ENCODE assay signal across 15 mouse cellular contexts in genomic region chr15:80096406-80096805, GRCm38 (mm10). TPM values are rescaled to one million over a fixed set of nuclear protein-coding genes. Genes with fewer than 3 reads are reported as not detected.
DNase-seq lines count a peak whose midpoint lies in the region; ATAC-seq and TF ChIP-seq lines count a peak whose summit lies in the region.
"Had no signal": no experiment of that assay in that cellular context is flagged by ENCODE, and none has a peak within 500 bp of the region (broad histone marks: within the 10 kb centered on the region; RNA-seq: fewer than 3 reads in every experiment).

No protein-coding gene starts in this region.

- H3K27ac ChIP-seq in heart, embryonic 15.5 days: 0 out of 2 replicates have a peak overlapping the region, but pooled peaks have one; percentile 38
- H3K27ac ChIP-seq in MEL (ENCODE audit: control insufficient read depth, low read depth, low read length): peak overlapping the region; percentile 67
- peak overlapping the region; percentile 91 for H3K27ac ChIP-seq in liver, embryonic 14.5 days

- no peak for TF ChIP-seq RAD21 in MEL (IDR thresholded peaks at IDR 0.05; ENCODE audit: low read depth, low read length)

- no peaks in the 10 kb centered on the region for H3K36me3 ChIP-seq in heart, embryonic 15.5 days
- H3K36me3 ChIP-seq in E14TG2a.4 (ENCODE audit: insufficient read depth, low read length) (peaks cover 14% of the 10 kb centered on the region), MEL (ENCODE audit: control insufficient read depth in 1 of 2, insufficient read depth in 2 of 2, low read length in 2 of 2) (peaks cover 0 to 20% of the 10 kb centered on the region in 2 experiments; a peak in 2 of 4 replicates)
- no peaks in the 10 kb centered on the region for H3K36me3 ChIP-seq in liver, embryonic 14.5 days (replicated peaks; ENCODE audit: control insufficient read depth, insufficient read depth, low read depth)

- H3K27me3 ChIP-seq in heart, embryonic 15.5 days: peaks cover 28% of the 10 kb centered on the region
- H3K27me3 ChIP-seq in E14TG2a.4 (ENCODE audit: insufficient read depth, low read length) (peaks cover 12% of the 10 kb centered on the region), MEL (ENCODE audit: control insufficient read depth in 1 of 2, insufficient read depth in 2 of 2, low read length in 2 of 2) (no peaks in the 10 kb centered on the region)
- no peaks in the 10 kb centered on the region; the same call in 1 of the 2 replicates for H3K27me3 ChIP-seq in liver, embryonic 14.5 days (ENCODE audit: control insufficient read depth, insufficient read depth, low read length)

- no peak overlapping the region for H3K4me2 ChIP-seq in heart, embryonic 15.5 days
- peak overlapping the region; percentile 69 for H3K4me2 ChIP-seq in liver, embryonic 14.5 days (ENCODE audit: low read depth)

- peaks cover 29% of the 10 kb centered on the region for H3K79me2 ChIP-seq in MEL (ENCODE audit: control insufficient read depth, insufficient read depth, low read length, poor library complexity)

- 80% methylated on average over 10 of the region's 10 CpGs for WGBS in heart, embryonic 15.5 days
- 81% methylated on average over 10 of the region's 10 CpGs for WGBS in liver, embryonic 14.5 days (ENCODE audit: insufficient replicate concordance)

- H3K9ac ChIP-seq in heart, embryonic 15.5 days: no peak overlapping the region
- peak overlapping the region; percentile 55 for H3K9ac ChIP-seq in MEL (ENCODE audit: control insufficient read depth, low read depth, low read length, poor library complexity, severe bottlenecking)
- H3K9ac ChIP-seq in liver, embryonic 14.5 days (replicated peaks): peak overlapping the region; percentile 64

- no peak for DNase-seq in heart, adult 18-20 months
- no peak for DNase-seq in MEL (ENCODE audit: low read depth, low spot score)
- DNase-seq in liver, embryonic 14.5 days (ENCODE audit: low read depth in 3 of 3, low spot score in 3 of 3): no peak
- DNase-seq in urinary bladder, postnatal 14 days (ENCODE audit: low spot score): no peak
- DNase-seq in layer of hippocampus, adult 8-10 months (ENCODE audit: low spot score in 2 of 2): no peak
- DNase-seq in lung, postnatal 14 days: no peak
- DNase-seq: adrenal gland, postnatal 36 days; heart, adult 2 months; heart, postnatal 36 days; kidney, postnatal 10 days; lung, adult 18-20 months; right cerebral cortex, postnatal 25 days had no signal

- ATAC-seq in heart, embryonic 15.5 days (replicated peaks; ENCODE audit: insufficient number of reproducible peaks, insufficient read depth, low FRiP score, low read depth): no peak
- no peak for ATAC-seq in liver, embryonic 14.5 days (ENCODE audit: insufficient read depth)
- ATAC-seq: inflammation-experienced regulatory T-cells, adult 6 months had no signal

- H3K4me1 ChIP-seq in heart, embryonic 15.5 days (replicated peaks): peaks cover 41% of the 10 kb centered on the region
- H3K4me1 ChIP-seq in E14TG2a.4 (replicated peaks; ENCODE audit: low read depth, low read length) (peaks cover 97% of the 10 kb centered on the region), MEL (ENCODE audit: control insufficient read depth in 1 of 2, insufficient read depth in 2 of 2, low read length in 2 of 2) (peaks cover 13 to 37% of the 10 kb centered on the region in 2 experiments; a peak in 3 of 4 replicates)
- H3K4me1 ChIP-seq in liver, embryonic 14.5 days (replicated peaks; ENCODE audit: control insufficient read depth in 2 of 2, insufficient read depth in 2 of 2, low read length in 1 of 2): peaks cover 35 to 50% of the 10 kb centered on the region in 2 experiments

- no peak for TF ChIP-seq EP300 in MEL (IDR thresholded peaks at IDR 0.05; ENCODE audit: low read depth in 1 of 2, low read length in 2 of 2)
- TF ChIP-seq EP300 in liver, embryonic 14.5 days (IDR thresholded peaks at IDR 0.05; ENCODE audit: low read depth): no peak

- TF ChIP-seq CTCF in E14TG2a.4 (conservative IDR thresholded peaks at IDR 0.05; ENCODE audit: low read length) (no peak), MEL (IDR thresholded peaks at IDR 0.05 in 2 of 3, conservative IDR thresholded peaks at IDR 0.05 in 1 of 3; ENCODE audit: control insufficient read depth in 1 of 3, insufficient read depth in 1 of 3, low read depth in 2 of 3, low read length in 3 of 3, poor library complexity in 1 of 3, severe bottlenecking in 1 of 3) (no peak)
- TF ChIP-seq CTCF in liver, embryonic 14.5 days (IDR thresholded peaks at IDR 0.05; ENCODE audit: low read depth): no peak

- no peaks in the 10 kb centered on the region for H3K9me3 ChIP-seq in heart, embryonic 15.5 days (replicated peaks)
- no peaks in the 10 kb centered on the region for H3K9me3 ChIP-seq in E14TG2a.4 (ENCODE audit: low read length)
- no peaks in the 10 kb centered on the region for H3K9me3 ChIP-seq in MEL (replicated peaks; ENCODE audit: insufficient read depth, low read length)
- no peaks in the 10 kb centered on the region for H3K9me3 ChIP-seq in liver, embryonic 14.5 days (ENCODE audit: control insufficient read depth, low read length)

- no peak for TF ChIP-seq POLR2A in MEL (IDR thresholded peaks at IDR 0.05; ENCODE audit: control insufficient read depth in 1 of 2, insufficient read depth in 1 of 2, low read depth in 1 of 2, low read length in 2 of 2, poor library complexity in 1 of 2)

- no peak overlapping the region for H3K4me3 ChIP-seq in heart, embryonic 15.5 days
- peak overlapping the region; percentile 61 for H3K4me3 ChIP-seq in E14TG2a.4 (replicated peaks; ENCODE audit: low read length)
- peak overlapping the region; percentile 33 to 61 for H3K4me3 ChIP-seq in MEL (ENCODE audit: control insufficient read depth in 1 of 2, insufficient read depth in 1 of 2, low read depth in 2 of 2, low read length in 2 of 2)
- H3K4me3 ChIP-seq in liver, embryonic 14.5 days (ENCODE audit: insufficient read depth in 1 of 2, low read depth in 2 of 2, low read length in 2 of 2): peak overlapping the region; percentile 15 to 52; a peak in 3 of 4 replicates
- H3K4me3 ChIP-seq: heart, adult 2 months had no signal

TF ChIP-seq in MEL, 35 proteins besides CTCF, POLR2A, EP300 and RAD21:
- no peak for TF ChIP-seq E2F4 (IDR thresholded peaks at IDR 0.05; ENCODE audit: borderline replicate concordance, low read depth, low read length)
- no peak for TF ChIP-seq POLR2AphosphoS5 (IDR thresholded peaks at IDR 0.05; ENCODE audit: borderline replicate concordance, low read depth, low read length)
- TF ChIP-seq NELFE (IDR thresholded peaks at IDR 0.05; ENCODE audit: low read depth, low read length): no peak

RNA-seq across cellular contexts. Expression of gene Rpl3, which starts 4.7 kb away (rescaled TPM):
- 565 and 609 TPM in 2 replicates for polyA plus RNA-seq in heart, embryonic 15.5 days (2015; fragmentation: Nextera tagmentation; extraction: Ambion mirVana)
- total RNA-seq in heart, adult 18-20 months (2021): 100 to 1,000 TPM; 163 to 184 TPM
- total RNA-seq in MEL (2012; rRNA removed): 1,686 and 1,722 TPM in 2 replicates
- polyA plus RNA-seq in MEL (2012; ENCODE audit: insufficient read depth in 1 of 2, insufficient read length in 2 of 2, low read depth in 1 of 2, low replicate concordance in 2 of 2, missing spikeins in 1 of 2): 1,000 to 10,000 TPM in 1 of 2 experiments, 100 to 1,000 TPM in 1; 543 to 1,096 TPM
- 530 and 765 TPM in 2 replicates for polyA plus RNA-seq in liver, embryonic 14.5 days (2012; rRNA removed)
- polyA plus RNA-seq in liver, embryonic 14.5 days (2014; fragmentation: Nextera tagmentation; extraction: Ambion mirVana): 774 and 804 TPM in 2 replicates
- total RNA-seq in layer of hippocampus, adult 8-10 months (2022): 100 to 1,000 TPM; 431 to 611 (median 527) TPM

RNA-seq across cellular contexts. Expression of gene Syngr1, which starts 5.3 kb away (rescaled TPM):
- polyA plus RNA-seq in heart, embryonic 15.5 days (2015; fragmentation: Nextera tagmentation; extraction: Ambion mirVana): 38.0 and 42.9 TPM in 2 replicates
- total RNA-seq in heart, adult 18-20 months (2021): 100 to 1,000 TPM in 1 of 2 experiments, 10 to 100 TPM in 1; 80.2 to 107 TPM
- total RNA-seq in MEL (2012; rRNA removed): 93.7 and 105 TPM in 2 replicates
- polyA plus RNA-seq in MEL (2012; ENCODE audit: insufficient read depth in 1 of 2, insufficient read length in 2 of 2, low read depth in 1 of 2, low replicate concordance in 2 of 2, missing spikeins in 1 of 2): 100 to 1,000 TPM in 1 of 2 experiments, not detected in 1; 115 TPM
- polyA plus RNA-seq in liver, embryonic 14.5 days (2012; rRNA removed): 10.4 and 12.0 TPM in 2 replicates
- 14.4 and 17.3 TPM in 2 replicates for polyA plus RNA-seq in liver, embryonic 14.5 days (2014; fragmentation: Nextera tagmentation; extraction: Ambion mirVana)
- total RNA-seq in layer of hippocampus, adult 8-10 months (2022): 100 to 1,000 TPM; 383 to 406 (median 399) TPM

RNA-seq across cellular contexts. Expression of gene Tab1, which starts 36.5 kb away (rescaled TPM):
- polyA plus RNA-seq in heart, embryonic 15.5 days (2015; fragmentation: Nextera tagmentation; extraction: Ambion mirVana): 25.0 and 33.6 TPM in 2 replicates
- total RNA-seq in heart, adult 18-20 months (2021): 10 to 100 TPM; 14.8 to 18.4 TPM
- total RNA-seq in MEL (2012; rRNA removed): 18.2 and 23.3 TPM in 2 replicates
- 10 to 100 TPM in 1 of 2 experiments, not detected in 1; 31.1 TPM for polyA plus RNA-seq in MEL (2012; ENCODE audit: insufficient read depth in 1 of 2, insufficient read length in 2 of 2, low read depth in 1 of 2, low replicate concordance in 2 of 2, missing spikeins in 1 of 2)
- 11.2 and 11.9 TPM in 2 replicates for polyA plus RNA-seq in liver, embryonic 14.5 days (2012; rRNA removed)
- 9.4 and 10.8 TPM in 2 replicates for polyA plus RNA-seq in liver, embryonic 14.5 days (2014; fragmentation: Nextera tagmentation; extraction: Ambion mirVana)
- 10 to 100 TPM; 27.3 to 29.5 (median 29.0) TPM for total RNA-seq in layer of hippocampus, adult 8-10 months (2022)

Comparison
In these comparisons a context has a peak if more than half of its experiments do, and no peak if none do; other contexts are left out.
1. H3K27ac ChIP-seq: peak in every context shown above with its lines; median percentile 91 in liver, embryonic 14.5 days; 67 in MEL; 38 in heart, embryonic 15.5 days.